20 mouse cellular contexts compared by ENCODE assay signal in genomic region chr14:21866816-21867215, GRCm38 (mm10). TPM values are rescaled to one million over a fixed set of nuclear protein-coding genes. Genes with fewer than 3 reads are reported as not detected.
DNase-seq lines count a peak whose midpoint lies in the region; ATAC-seq and TF ChIP-seq lines count a peak whose summit lies in the region.
"Had no signal": no experiment of that assay in that cellular context is flagged by ENCODE, and none has a peak within 500 bp of the region (broad histone marks: within the 10 kb centered on the region; RNA-seq: fewer than 3 reads in every experiment).

No protein-coding gene starts in this region.

- H3K36me3 ChIP-seq in limb, embryonic 10.5 days, result no peaks in the 10 kb centered on the region
- H3K36me3 ChIP-seq in limb, embryonic 14.5 days (ENCODE audit: control insufficient read depth, insufficient read depth, low read length), result no peaks in the 10 kb centered on the region
- H3K36me3 ChIP-seq in stomach, postnatal 0 days (ENCODE audit: control insufficient read depth, insufficient read depth, low read length), result no peaks in the 10 kb centered on the region
- H3K36me3 ChIP-seq: embryonic facial prominence, embryonic 13.5 days; G1E; heart, embryonic 15.5 days; hindbrain, embryonic 13.5 days had no signal

- WGBS in limb, embryonic 10.5 days, result 56% methylated on average over 7 of the region's 7 CpGs
- 32% methylated on average over 7 of the region's 7 CpGs for WGBS in limb, embryonic 14.5 days
- 72% methylated on average over 7 of the region's 7 CpGs for WGBS in stomach, postnatal 0 days

- peak overlapping the region; percentile 63 for H3K27ac ChIP-seq in limb, embryonic 10.5 days
- no peak overlapping the region for H3K27ac ChIP-seq in limb, embryonic 14.5 days (replicated peaks; ENCODE audit: low read depth, low read length)
- no peak overlapping the region for H3K27ac ChIP-seq in stomach, postnatal 0 days (replicated peaks)
- H3K27ac ChIP-seq: embryonic facial prominence, embryonic 13.5 days; forebrain, embryonic 13.5 days; heart, adult 2 months; heart, embryonic 15.5 days; hindbrain, embryonic 13.5 days; hindbrain, postnatal 0 days had no signal

- H3K4me3 ChIP-seq in limb, embryonic 10.5 days, result no peak overlapping the region
- no peak overlapping the region for H3K4me3 ChIP-seq in limb, embryonic 14.5 days (replicated peaks; ENCODE audit: low read length)
- H3K4me3 ChIP-seq in stomach, postnatal 0 days (ENCODE audit: low read depth, low read length), result no peak overlapping the region
- H3K4me3 ChIP-seq: embryonic facial prominence, embryonic 13.5 days; forebrain, embryonic 13.5 days; heart, adult 2 months; heart, embryonic 15.5 days; hindbrain, embryonic 13.5 days had no signal

- no peak overlapping the region for H3K4me2 ChIP-seq in limb, embryonic 14.5 days (replicated peaks; ENCODE audit: low read depth, low read length, severe bottlenecking)
- no peak overlapping the region for H3K4me2 ChIP-seq in stomach, postnatal 0 days (replicated peaks; ENCODE audit: low read depth)
- H3K4me2 ChIP-seq: embryonic facial prominence, embryonic 13.5 days; forebrain, embryonic 13.5 days; heart, embryonic 11.5 days; heart, embryonic 15.5 days; hindbrain, embryonic 13.5 days had no signal

- H3K9me3 ChIP-seq in limb, embryonic 10.5 days (replicated peaks), result no peaks in the 10 kb centered on the region
- H3K9me3 ChIP-seq in limb, embryonic 14.5 days (ENCODE audit: control insufficient read depth, low read length), result no peaks in the 10 kb centered on the region
- no peaks in the 10 kb centered on the region for H3K9me3 ChIP-seq in stomach, postnatal 0 days (ENCODE audit: control insufficient read depth, low read length)
- H3K9me3 ChIP-seq: embryonic facial prominence, embryonic 13.5 days; forebrain, embryonic 13.5 days; G1E; heart, embryonic 15.5 days; hindbrain, embryonic 13.5 days had no signal

- peaks cover 27% of the 10 kb centered on the region for H3K27me3 ChIP-seq in limb, embryonic 10.5 days (ENCODE audit: low read depth, poor library complexity, severe bottlenecking)
- H3K27me3 ChIP-seq in limb, embryonic 14.5 days (ENCODE audit: control insufficient read depth, insufficient read depth, low read length), result no peaks in the 10 kb centered on the region
- no peaks in the 10 kb centered on the region for H3K27me3 ChIP-seq in stomach, postnatal 0 days (ENCODE audit: control insufficient read depth, insufficient read depth, low read length)
- H3K27me3 ChIP-seq: embryonic facial prominence, embryonic 13.5 days; forebrain, embryonic 13.5 days; heart, embryonic 15.5 days had no signal

- ATAC-seq in limb, embryonic 14.5 days (ENCODE audit: low FRiP score, low read depth), result no peak
- ATAC-seq in stomach, postnatal 0 days (ENCODE audit: low FRiP score, low TSS enrichment), result 0 out of 2 replicates have a peak, but pooled peaks have one; percentile 21
- ATAC-seq: forebrain, embryonic 13.5 days; hindbrain, postnatal 0 days had no signal

- peak; percentile 62 for DNase-seq in NIH3T3 (ENCODE audit: low read depth)
- peak; percentile 69 for DNase-seq in limb, embryonic 10.5 days (ENCODE audit: low spot score)
- peak; percentile 13 for DNase-seq in limb, embryonic 14.5 days (ENCODE audit: low spot score)
- no peak for DNase-seq in stomach, postnatal 0 days (ENCODE audit: low spot score)
- no peak for DNase-seq in lung, postnatal 4 days
- no peak for DNase-seq in layer of hippocampus, adult 9-11 months
- DNase-seq: adrenal gland, postnatal 14 days; cerebellum, adult 18-20 months; cerebellum, adult 9-11 months; cerebellum, postnatal 36 days; gastrocnemius, postnatal 10 days; heart, adult 2 months; heart, postnatal 14 days had no signal

- TF ChIP-seq CTCF in stomach, postnatal 0 days (IDR thresholded peaks at IDR 0.05; ENCODE audit: low read depth), result no peak

- peaks cover 28% of the 10 kb centered on the region for H3K4me1 ChIP-seq in limb, embryonic 10.5 days
- H3K4me1 ChIP-seq in limb, embryonic 14.5 days (ENCODE audit: control insufficient read depth, insufficient read depth, low read length), result no peaks in the 10 kb centered on the region
- H3K4me1 ChIP-seq in stomach, postnatal 0 days (replicated peaks; ENCODE audit: control insufficient read depth, insufficient read depth), result no peaks in the 10 kb centered on the region
- H3K4me1 ChIP-seq: forebrain, embryonic 13.5 days; heart, embryonic 15.5 days; hindbrain, embryonic 13.5 days had no signal

- no peak for TF ChIP-seq POLR2A in limb, embryonic 14.5 days (IDR thresholded peaks at IDR 0.05; ENCODE audit: borderline replicate concordance, extremely low read depth, insufficient read depth, insufficient read length)

- no peak for TF ChIP-seq EP300 in stomach, postnatal 0 days (optimal IDR thresholded peaks at IDR 0.05)

- no peak overlapping the region for H3K9ac ChIP-seq in limb, embryonic 14.5 days (ENCODE audit: low read depth, low read length, severe bottlenecking)
- no peak overlapping the region for H3K9ac ChIP-seq in stomach, postnatal 0 days (ENCODE audit: low read length)
- H3K9ac ChIP-seq: embryonic facial prominence, embryonic 13.5 days; forebrain, embryonic 13.5 days; heart, embryonic 15.5 days; hindbrain, embryonic 13.5 days had no signal

RNA-seq across cellular contexts. Expression of gene Comtd1, which starts 18.0 kb away (rescaled TPM):
- polyA plus RNA-seq in limb, embryonic 10.5 days (2016; fragmentation: Nextera tagmentation; extraction: Ambion mirVana), result 20.9 and 29.8 TPM in 2 replicates
- polyA plus RNA-seq in limb, embryonic 14.5 days (2012; rRNA removed), result 16.0 and 18.0 TPM in 2 replicates
- polyA plus RNA-seq in limb, embryonic 14.5 days (2014; fragmentation: Nextera tagmentation; extraction: Ambion mirVana), result 24.7 and 26.5 TPM in 2 replicates
- polyA plus RNA-seq in stomach, postnatal 0 days (2015; fragmentation: Nextera tagmentation; extraction: Ambion mirVana), result 39.2 and 45.8 TPM in 2 replicates

RNA-seq across cellular contexts. Expression of gene Vdac2, which starts 41.8 kb away (rescaled TPM):
- polyA plus RNA-seq in limb, embryonic 10.5 days (2016; fragmentation: Nextera tagmentation; extraction: Ambion mirVana), result 301 and 316 TPM in 2 replicates
- 146 and 150 TPM in 2 replicates for polyA plus RNA-seq in limb, embryonic 14.5 days (2012; rRNA removed)
- polyA plus RNA-seq in limb, embryonic 14.5 days (2014; fragmentation: Nextera tagmentation; extraction: Ambion mirVana), result 215 and 226 TPM in 2 replicates
- polyA plus RNA-seq in stomach, postnatal 0 days (2015; fragmentation: Nextera tagmentation; extraction: Ambion mirVana), result 276 and 279 TPM in 2 replicates

Comparison
In these comparisons a context has a peak if more than half of its experiments do, and no peak if none do; other contexts are left out.
1. DNase-seq: peak in NIH3T3 (single experiment), limb, embryonic 10.5 days (single experiment) and limb, embryonic 14.5 days (single experiment); none in stomach, postnatal 0 days (single experiment), lung, postnatal 4 days (0 of 2) and layer of hippocampus, adult 9-11 months (single experiment).